8 mouse cellular contexts compared by ENCODE assay signal in the genomic region with DNA sequence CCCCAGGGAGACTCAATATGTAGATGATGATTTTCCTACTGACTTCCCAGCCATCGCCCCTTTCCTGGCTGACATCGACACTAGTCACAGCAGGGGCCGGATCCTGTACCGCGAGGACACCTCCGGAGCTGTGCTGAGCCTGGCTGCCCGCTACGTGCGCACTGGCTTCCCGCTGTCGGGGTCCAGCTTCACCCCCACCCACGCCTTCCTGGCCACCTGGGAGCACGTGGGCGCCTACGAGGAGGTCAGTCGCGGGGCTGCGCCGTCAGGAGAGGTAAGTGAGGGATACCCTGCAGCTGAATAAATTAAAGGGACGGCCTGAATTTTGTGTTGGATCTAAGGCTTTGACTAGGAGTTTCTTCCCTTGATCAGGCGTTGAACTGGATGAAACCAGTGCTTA. TPM values are rescaled to one million over a fixed set of nuclear protein-coding genes. Genes with fewer than 3 reads are reported as not detected.
DNase-seq lines count a peak whose midpoint lies in the region; ATAC-seq lines count a peak whose summit lies in the region.

No protein-coding gene starts in this region.

- WGBS in hindbrain, embryonic 15.5 days, result 5% methylated on average over 21 of the region's 21 CpGs
- 3% methylated on average over 21 of the region's 21 CpGs for WGBS in midbrain, embryonic 13.5 days

- H3K27ac ChIP-seq in hindbrain, embryonic 15.5 days (replicated peaks), result no peak overlapping the region
- no peak overlapping the region for H3K27ac ChIP-seq in midbrain, embryonic 13.5 days

- H3K27me3 ChIP-seq in hindbrain, embryonic 15.5 days, result peaks cover 14% of the 10 kb centered on the region
- H3K27me3 ChIP-seq in midbrain, embryonic 13.5 days, result peaks cover 49% of the 10 kb centered on the region

- H3K9me3 ChIP-seq in hindbrain, embryonic 15.5 days, result no peaks in the 10 kb centered on the region
- no peaks in the 10 kb centered on the region for H3K9me3 ChIP-seq in midbrain, embryonic 13.5 days

- peak; percentile 37 for DNase-seq in adrenal gland, postnatal 14 days
- DNase-seq in adrenal gland, postnatal 25 days, result no peak
- DNase-seq in embryo, embryonic 9.5 days (ENCODE audit: extremely low spot score), result peak; percentile 42
- DNase-seq in thymus, postnatal 36 days, result no peak
- no peak for DNase-seq in adipocyte (ENCODE audit: low spot score)

- peak overlapping the region; percentile 55 for H3K4me3 ChIP-seq in hindbrain, embryonic 15.5 days
- H3K4me3 ChIP-seq in midbrain, embryonic 13.5 days (replicated peaks), result peak overlapping the region; percentile 52

- peak overlapping the region; percentile 93 for H3K4me2 ChIP-seq in hindbrain, embryonic 15.5 days
- peak overlapping the region; percentile 93 for H3K4me2 ChIP-seq in midbrain, embryonic 13.5 days (replicated peaks)

- H3K9ac ChIP-seq in hindbrain, embryonic 15.5 days, result no peak overlapping the region
- no peak overlapping the region for H3K9ac ChIP-seq in midbrain, embryonic 13.5 days (replicated peaks)

- peaks cover 24% of the 10 kb centered on the region for H3K4me1 ChIP-seq in hindbrain, embryonic 15.5 days (replicated peaks)
- peaks cover 25% of the 10 kb centered on the region for H3K4me1 ChIP-seq in midbrain, embryonic 13.5 days (replicated peaks)

- no peak for ATAC-seq in hindbrain, embryonic 15.5 days (ENCODE audit: low FRiP score, low read depth)
- ATAC-seq in midbrain, embryonic 13.5 days, result no peak
- ATAC-seq in erythroid progenitor cell, adult 5-6 weeks (replicated peaks; ENCODE audit: low FRiP score, poor library complexity, severe bottlenecking), result no peak

- H3K36me3 ChIP-seq in hindbrain, embryonic 15.5 days, result no peaks in the 10 kb centered on the region
- no peaks in the 10 kb centered on the region for H3K36me3 ChIP-seq in midbrain, embryonic 13.5 days

RNA-seq across cellular contexts. Expression of gene Nid2, which starts 1.2 kb away (rescaled TPM):
- 44.7 and 46.2 TPM in 2 replicates for total RNA-seq in adrenal gland, postnatal 14 days (2021)
- 23.5 and 27.4 TPM in 2 replicates for total RNA-seq in adrenal gland, postnatal 25 days (2021)
- 45.7 and 48.2 TPM in 2 replicates for polyA plus RNA-seq in hindbrain, embryonic 15.5 days (2015; fragmentation: Nextera tagmentation; extraction: Ambion mirVana)
- polyA plus RNA-seq in midbrain, embryonic 13.5 days (2015; fragmentation: Nextera tagmentation; extraction: Ambion mirVana), result 35.1 and 40.7 TPM in 2 replicates
- total RNA-seq in erythroid progenitor cell, adult 5-6 weeks (2015; ENCODE audit: low replicate concordance), result 0.72 and 1.3 TPM in 2 replicates
- total RNA-seq in erythroid progenitor cell, adult 5-6 weeks (2017; ENCODE audit: low replicate concordance), result 0.13 TPM in 1 of 2 replicates, not detected in the other

Comparison
In these comparisons a context has a peak if more than half of its experiments do, and no peak if none do; other contexts are left out.
1. DNase-seq: peak in adrenal gland, postnatal 14 days (single experiment) and embryo, embryonic 9.5 days (single experiment); none in adrenal gland, postnatal 25 days (single experiment), thymus, postnatal 36 days (0 of 2) and adipocyte (single experiment).
2. RNA of gene Nid2, which starts 1.2 kb away (total RNA-seq): 44.7 to 46.2 TPM in adrenal gland, postnatal 14 days and 23.5 to 27.4 TPM in adrenal gland, postnatal 25 days; 0.13 to 1.3 TPM in erythroid progenitor cell, adult 5-6 weeks; every median in the first group is over 10 times any median in the second.